Mouse (Mus musculus) cerebellum, adult (tissue): Measurements from ENCODE around the gene Osbpl9.

Experiments
- ATAC-seq: cut with Nextera tagmentation; 2 replicates; pipeline ENCODE4 v1.9.2; 2017; ENCODE audit warnings: mild to moderate bottlenecking, moderate library complexity, mixed read lengths; ENCODE audit not compliant: insufficient number of reproducible peaks, low FRiP score, low TSS enrichment

Osbpl9 gene

GRCm38 (mm10) chr4:109109012-109109411 lies 93.1 kb downstream of the Osbpl9 start:
- ATAC-seq, result no peak

- no peak for ATAC-seq
Measured at GRCm38 (mm10) chr4:109106594-109106993, 95.5 kb downstream of the Osbpl9 start.

GRCm38 (mm10) chr4:109106034-109106433 lies 96.0 kb downstream of the Osbpl9 start:
- no peak for ATAC-seq

- ATAC-seq, result no peak
Measured at GRCm38 (mm10) chr4:109105254-109105653, 96.8 kb downstream of the Osbpl9 start.

DNA sequence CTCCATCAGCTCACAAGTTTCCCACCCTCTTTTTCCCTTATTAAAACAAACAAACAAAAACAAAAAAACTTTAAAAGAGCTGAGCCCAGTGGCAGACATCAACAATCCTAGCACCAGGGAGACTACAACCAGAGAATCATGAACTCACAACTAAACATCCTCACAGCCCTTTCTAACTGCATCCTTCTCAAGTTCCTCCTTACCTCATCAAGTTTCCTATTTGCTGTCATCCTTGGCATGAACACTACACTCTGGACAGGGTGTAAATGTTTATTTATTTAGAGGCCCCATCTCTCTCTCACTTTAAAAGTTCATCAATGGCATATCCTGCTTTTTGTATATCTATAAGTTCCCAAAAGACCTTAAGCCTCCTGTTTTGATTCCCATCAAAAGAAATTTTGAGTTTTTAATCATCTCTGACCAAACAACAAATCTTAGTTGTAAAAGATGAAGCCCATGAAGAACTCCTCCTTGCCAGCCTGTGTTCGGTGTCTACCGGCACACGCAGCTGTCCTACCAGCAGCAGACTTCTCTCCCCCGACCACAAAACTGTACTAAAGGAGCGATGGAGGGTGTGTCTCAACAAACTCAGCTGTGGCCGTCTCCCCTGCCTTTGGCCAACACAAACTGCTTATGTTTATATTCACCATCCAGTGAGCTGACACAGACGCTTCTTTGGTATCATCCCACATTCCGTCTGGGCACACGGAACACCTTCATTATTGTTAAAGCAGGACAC lies 98.8 kb downstream of the Osbpl9 start:
- ATAC-seq, result no peak

GRCm38 (mm10) chr4:109102574-109102973 lies 99.5 kb downstream of the Osbpl9 start:
- no peak for ATAC-seq

DNA sequence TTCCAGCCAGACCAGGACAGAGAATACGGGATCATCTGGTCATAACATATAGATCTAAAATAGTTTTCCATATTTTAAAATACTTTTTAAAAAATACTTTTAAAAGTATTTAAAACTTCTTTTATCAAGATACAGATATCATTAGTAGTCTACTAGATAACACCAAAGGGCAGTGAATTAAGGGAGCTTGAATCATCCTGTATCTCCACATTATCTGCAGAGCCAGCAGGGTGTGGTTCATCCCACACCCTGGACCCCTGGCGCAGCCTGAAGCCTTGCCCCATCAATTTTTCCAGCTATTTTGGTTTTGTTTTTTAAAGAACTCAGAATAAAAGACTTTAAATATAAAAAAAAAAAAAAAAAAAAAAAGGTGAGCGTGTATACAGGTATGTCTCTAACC lies 103.2 kb downstream of the Osbpl9 start:
- no peak for ATAC-seq

- no peak for ATAC-seq
Measured at GRCm38 (mm10) chr4:109094269-109094668, 107.8 kb downstream of the Osbpl9 start.

GRCm38 (mm10) chr4:109092344-109092743 lies 109.7 kb downstream of the Osbpl9 start:
- no peak for ATAC-seq

- ATAC-seq, result no peak
Measured at GRCm38 (mm10) chr4:109091241-109091777, 110.8 kb downstream of the Osbpl9 start.

DNA sequence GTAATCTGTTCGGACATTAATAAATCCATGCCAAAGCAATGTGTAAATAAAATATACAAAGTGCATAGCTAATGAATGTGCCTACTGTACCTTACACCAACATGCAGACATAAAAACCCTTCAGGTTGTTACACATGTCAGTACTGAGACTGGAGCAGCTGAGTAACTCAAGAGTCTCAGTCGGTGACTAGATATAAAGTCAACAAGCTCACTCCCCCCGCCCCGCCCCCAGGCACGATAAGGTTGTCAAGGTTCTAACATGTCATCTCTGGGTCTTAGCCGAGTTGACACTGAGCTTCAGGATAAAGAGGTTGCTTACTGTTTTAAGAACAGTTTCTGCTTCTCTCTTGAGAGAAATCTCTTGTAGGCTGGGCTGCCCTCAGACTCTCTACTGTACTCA lies 112.1 kb downstream of the Osbpl9 start:
- no peak for ATAC-seq

GRCm38 (mm10) chr4:109089171-109089570 lies 112.9 kb downstream of the Osbpl9 start:
- no peak for ATAC-seq

DNA sequence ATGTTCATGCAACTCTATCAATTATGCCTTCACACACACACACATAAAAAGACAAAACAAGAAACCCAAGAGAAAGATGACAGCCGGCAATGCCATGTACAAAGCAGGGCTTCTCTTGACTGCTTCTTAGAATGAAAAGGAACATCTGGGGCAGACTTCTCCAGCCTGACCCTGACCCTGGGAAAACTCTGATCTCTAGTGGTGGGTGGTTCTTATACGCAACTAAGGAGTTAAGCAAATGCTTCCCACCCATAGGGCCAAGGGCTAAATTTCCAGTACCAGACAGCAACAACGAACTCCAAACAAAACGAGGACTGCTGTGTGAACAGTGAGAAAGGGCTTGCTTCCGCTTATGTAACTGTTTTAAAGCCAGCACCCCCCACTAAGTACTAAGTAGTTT lies 122.0 kb downstream of the Osbpl9 start:
- ATAC-seq, result no peak

DNA sequence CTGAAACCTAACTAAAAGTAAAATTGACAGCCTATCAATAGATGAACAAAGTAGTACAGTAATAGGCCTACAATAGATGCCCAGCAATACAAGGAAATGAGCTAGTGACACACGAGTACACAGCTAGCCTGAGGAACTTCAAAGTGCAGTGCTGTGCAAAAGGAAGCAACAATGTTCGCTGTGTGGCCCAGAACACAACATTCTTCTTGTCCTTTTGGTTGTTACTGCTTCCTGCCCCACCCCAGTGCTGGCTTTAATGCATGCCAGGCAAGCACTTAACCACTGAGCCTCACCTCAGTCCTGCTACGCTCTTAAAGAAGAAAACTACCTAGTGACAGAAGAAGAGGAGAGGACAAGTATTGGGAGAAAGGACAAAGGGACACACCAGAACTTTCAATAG lies 122.4 kb downstream of the Osbpl9 start:
- no peak for ATAC-seq

- no peak for ATAC-seq
Measured at GRCm38 (mm10) chr4:109078941-109079340, 123.1 kb downstream of the Osbpl9 start.

- no peak for ATAC-seq
Measured at GRCm38 (mm10) chr4:109073296-109073695, 128.8 kb downstream of the Osbpl9 start.

- no peak for ATAC-seq
Measured at GRCm38 (mm10) chr4:109072891-109073290, 129.2 kb downstream of the Osbpl9 start.

- ATAC-seq, result no peak
Measured at GRCm38 (mm10) chr4:109065714-109066113, 136.4 kb downstream of the Osbpl9 start.

DNA sequence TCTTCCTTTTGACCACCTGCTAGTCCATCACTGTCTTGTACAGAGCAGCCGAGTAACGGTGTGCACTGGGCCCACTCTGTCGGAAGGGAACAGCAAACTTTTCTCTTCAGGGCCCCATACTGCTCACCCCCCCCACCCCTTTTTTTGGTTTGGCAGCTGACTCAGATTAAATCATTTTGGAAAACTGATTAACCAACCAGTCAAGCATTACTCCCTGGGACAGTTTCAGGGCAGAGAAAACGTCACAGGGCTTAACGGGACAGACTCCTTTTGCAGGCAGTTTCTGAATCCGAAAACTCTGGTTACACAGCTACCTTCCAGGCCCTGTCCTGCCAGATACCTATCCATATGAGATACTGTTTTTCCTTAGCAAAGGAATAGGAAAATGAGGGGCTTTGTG lies 137.1 kb downstream of the Osbpl9 start:
- no peak for ATAC-seq

DNA sequence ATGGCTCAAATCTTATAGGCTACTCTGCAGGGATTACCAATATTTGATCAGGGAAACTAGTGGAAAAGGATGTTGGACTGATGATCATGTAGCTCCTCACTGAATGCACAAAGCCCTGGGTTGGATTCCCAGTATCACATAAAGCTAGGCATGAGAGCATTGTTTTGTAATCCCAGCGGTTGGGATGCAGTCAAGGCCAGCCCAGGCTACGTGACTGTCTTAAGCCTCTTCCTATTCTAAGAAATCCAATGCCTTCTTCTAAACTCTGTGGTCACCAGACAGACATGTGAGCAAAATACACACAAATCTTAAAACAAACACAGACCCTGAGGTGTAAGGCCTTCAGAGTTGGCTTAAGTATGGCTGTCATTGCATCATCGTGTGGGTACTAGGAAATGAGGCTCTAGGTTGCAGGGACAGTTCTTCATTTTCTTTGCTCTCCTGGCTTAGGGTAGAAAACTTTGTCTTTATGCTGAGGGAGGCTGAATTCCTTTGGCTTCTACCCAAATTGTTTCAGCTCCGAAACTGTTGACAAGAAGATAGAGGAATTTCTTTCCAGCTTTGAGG lies 142.7 kb downstream of the Osbpl9 start:
- ATAC-seq, result no peak

DNA sequence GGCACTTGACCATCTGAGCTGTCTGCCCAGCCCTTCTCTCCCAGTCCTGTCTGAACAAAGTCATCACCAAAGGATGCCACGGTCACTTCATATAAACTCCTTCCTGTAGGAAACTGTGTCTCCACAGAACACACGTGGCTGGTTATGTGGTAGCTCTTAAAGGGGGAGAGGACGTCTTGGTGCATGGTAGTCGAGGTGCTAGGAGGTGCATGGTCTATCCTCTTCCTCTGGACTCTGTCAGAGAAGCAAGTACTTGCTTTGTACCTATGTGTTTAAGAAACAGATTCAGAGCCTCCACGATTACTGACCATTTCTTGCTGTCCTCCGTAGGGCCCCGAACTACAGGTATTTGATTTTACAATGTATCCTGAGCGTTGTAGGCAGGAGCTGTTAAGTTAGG lies 144.4 kb downstream of the Osbpl9 start:
- no peak for ATAC-seq

DNA sequence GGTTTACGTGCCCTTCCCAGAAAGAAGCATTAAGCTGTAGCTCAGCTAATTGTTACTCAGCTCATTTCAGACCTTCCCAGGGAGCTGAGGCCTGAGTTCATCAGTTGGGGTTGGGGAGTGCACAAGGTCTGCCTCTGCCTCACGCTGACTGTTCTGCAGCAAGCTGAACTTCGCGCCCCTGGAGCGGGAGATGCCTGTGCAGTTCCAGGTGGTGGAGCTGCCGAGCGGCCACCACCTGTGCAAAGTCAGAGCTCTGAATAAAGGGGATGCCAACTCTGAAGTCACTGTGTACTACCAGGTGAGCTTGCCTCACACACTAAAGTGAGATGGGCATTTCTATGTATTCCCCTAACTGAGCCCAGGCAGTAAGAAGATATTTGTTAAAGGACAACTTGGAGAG lies 145.7 kb downstream of the Osbpl9 start:
- ATAC-seq, result no peak
